Mouse (Mus musculus) C2C12 (cell line): Measurements from ENCODE around the gene Sox5. TPM values are rescaled to one million over a fixed set of nuclear protein-coding genes. Genes with fewer than 3 reads are reported as not detected.

Source experiments
- H3K27me3 ChIP-seq: one replicate; pipeline ENCODE4 v1.6.1; 2011; ENCODE audit not compliant: control insufficient read depth, insufficient read depth, insufficient read length
- H3K36me3 ChIP-seq: one replicate; pipeline ENCODE4 v1.6.1; 2011; ENCODE audit not compliant: control insufficient read depth, insufficient read depth
- H3K4me3 ChIP-seq: one replicate; pipeline ENCODE4 v1.5.1; 2011; ENCODE audit warnings: mild to moderate bottlenecking, control low read depth; ENCODE audit not compliant: poor library complexity, insufficient read depth, severe bottlenecking
- H3K79me2 ChIP-seq: one replicate; pipeline ENCODE4 v1.6.1; 2011; ENCODE audit not compliant: control insufficient read depth, insufficient read depth
- H3K79me3 ChIP-seq: one replicate; pipeline ENCODE4 v1.6.1; 2011; ENCODE audit warnings: low read depth, control low read depth
- H3ac ChIP-seq: one replicate; pipeline ENCODE3; 2011; ENCODE audit warnings: low read depth; ENCODE audit not compliant: control insufficient read depth, insufficient read length
- CEBPB ChIP-seq: IDR thresholded peaks from one replicate; pipeline ENCODE4 v1.6.1; 2011; ENCODE audit warnings: low read depth, mild to moderate bottlenecking, control low read depth, moderate library complexity
- CTCF ChIP-seq: IDR thresholded peaks from one replicate; pipeline ENCODE4 v1.5.1; 2011; ENCODE audit not compliant: control insufficient read depth, insufficient read depth, insufficient read length
- FOSL1 ChIP-seq: IDR thresholded peaks from one replicate; pipeline ENCODE4 v1.8.0; 2011; ENCODE audit warnings: mild to moderate bottlenecking, low read length; ENCODE audit not compliant: poor library complexity, insufficient read depth, severe bottlenecking
- MAX ChIP-seq: IDR thresholded peaks from one replicate; pipeline ENCODE4 v1.6.1; 2011; ENCODE audit warnings: mild to moderate bottlenecking, control low read depth
- MYOD1 ChIP-seq: IDR thresholded peaks from one replicate; pipeline ENCODE4 v1.6.1; 2011; ENCODE audit warnings: low read depth; ENCODE audit not compliant: control insufficient read depth, insufficient read length
- MYOG ChIP-seq: IDR thresholded peaks from one replicate; pipeline ENCODE4 v1.6.1; 2011; ENCODE audit not compliant: control insufficient read depth, insufficient read length; ENCODE audit errors: extremely low read depth
- USF1 ChIP-seq: IDR thresholded peaks from one replicate; pipeline ENCODE4 v1.6.1; 2011; ENCODE audit warnings: low read depth, mild to moderate bottlenecking, control low read depth, moderate library complexity
- polyA plus RNA-seq: library from polyadenylated mRNA; unstranded; fragments of >200 nt; fragmentation: generic; extraction: Trizol; gene quantifications from one replicate; pipeline ENCODE4 v1.2.1, GENCODE M21; 2012; ENCODE audit warnings: missing spikeins

Sox5 gene
- polyA plus RNA-seq, 1 experiment, result 0.07 TPM

GRCm38 (mm10) chr6:144033191-144033590 lies 748.6 kb downstream of the Sox5 start:
- Histone ChIP-seq H3K36me3 (no peaks in the 10 kb centered on the region), H3K79me3 (no peaks in the 10 kb centered on the region), H3K27me3 (no peaks in the 10 kb centered on the region), H3K79me2 (no peaks in the 10 kb centered on the region), H3K4me3 (no peak overlapping the region), H3ac (no peak overlapping the region)
- TF ChIP-seq CEBPB, result no peak
- no peak for TF ChIP-seq CTCF
- TF ChIP-seq FOSL1, result no peak
- no peak for TF ChIP-seq USF1
- TF ChIP-seq MAX, result no peak
- no peak for TF ChIP-seq MYOD1
- TF ChIP-seq MYOG, result no peak

GRCm38 (mm10) chr6:144016929-144017328 lies 764.8 kb downstream of the Sox5 start:
- TF ChIP-seq CTCF, result no peak
- TF ChIP-seq CEBPB, result no peak
- TF ChIP-seq USF1, result no peak
- no peak for TF ChIP-seq FOSL1
- TF ChIP-seq MYOG, result no peak
- no peak for TF ChIP-seq MAX
- TF ChIP-seq MYOD1, result no peak
- H3K4me3 ChIP-seq, result no peak overlapping the region
- H3K36me3 ChIP-seq, result no peaks in the 10 kb centered on the region
- no peaks in the 10 kb centered on the region for H3K79me3 ChIP-seq
- no peak overlapping the region for H3ac ChIP-seq
- H3K79me2 ChIP-seq, result no peaks in the 10 kb centered on the region
- no peaks in the 10 kb centered on the region for H3K27me3 ChIP-seq

- TF ChIP-seq MYOD1, result no peak
- TF ChIP-seq FOSL1, result no peak
- TF ChIP-seq CEBPB, result no peak
- TF ChIP-seq USF1, result no peak
- no peak for TF ChIP-seq MYOG
- TF ChIP-seq MAX, result no peak
- no peaks in the 10 kb centered on the region for H3K79me3 ChIP-seq
- no peak overlapping the region for H3ac ChIP-seq
- no peaks in the 10 kb centered on the region for H3K36me3 ChIP-seq
- H3K79me2 ChIP-seq, result no peaks in the 10 kb centered on the region
- no peak overlapping the region for H3K4me3 ChIP-seq
- no peaks in the 10 kb centered on the region for H3K27me3 ChIP-seq
Observed at GRCm38 (mm10) chr6:144011880-144012524, 769.8 kb downstream of the Sox5 start.

- H3ac ChIP-seq, result no peak overlapping the region
- no peaks in the 10 kb centered on the region for H3K27me3 ChIP-seq
- no peaks in the 10 kb centered on the region for H3K79me2 ChIP-seq
- H3K36me3 ChIP-seq, result no peaks in the 10 kb centered on the region
- TF ChIP-seq CEBPB, result no peak
- no peak for TF ChIP-seq MAX
- TF ChIP-seq USF1, result no peak
- H3K4me3 ChIP-seq, result no peak overlapping the region
- H3K79me3 ChIP-seq, result no peaks in the 10 kb centered on the region
Observed at GRCm38 (mm10) chr6:144010995-144011394, 770.8 kb downstream of the Sox5 start.

- H3ac ChIP-seq, result no peak overlapping the region
- no peaks in the 10 kb centered on the region for H3K27me3 ChIP-seq
- no peaks in the 10 kb centered on the region for H3K79me2 ChIP-seq
- no peaks in the 10 kb centered on the region for H3K36me3 ChIP-seq
- TF ChIP-seq CEBPB (no peak), MAX (no peak), FOSL1 (no peak), MYOD1 (no peak), MYOG (no peak), USF1 (no peak), CTCF (no peak)
- H3K4me3 ChIP-seq, result no peak overlapping the region
- H3K79me3 ChIP-seq, result no peaks in the 10 kb centered on the region
Observed at GRCm38 (mm10) chr6:144010285-144010684, 771.5 kb downstream of the Sox5 start.

- Histone ChIP-seq H3K79me2 (no peaks in the 10 kb centered on the region), H3K36me3 (no peaks in the 10 kb centered on the region), H3K4me3 (no peak overlapping the region), H3K27me3 (no peaks in the 10 kb centered on the region), H3K79me3 (no peaks in the 10 kb centered on the region), H3ac (no peak overlapping the region)
- TF ChIP-seq CTCF (no peak), CEBPB (no peak), MYOD1 (no peak), MAX (no peak), FOSL1 (no peak), USF1 (no peak)
Observed at GRCm38 (mm10) chr6:144005132-144005531, 776.6 kb downstream of the Sox5 start.
